Mouse (Mus musculus) intestine, postnatal 0 days (tissue): ENCODE data around the gene Mertk. TPM values are rescaled to one million over a fixed set of nuclear protein-coding genes. Genes with fewer than 3 reads are reported as not detected.
"Not testable (repeated sequence)": the region's sequence is repeated elsewhere in the genome, so short reads cannot be mapped to it uniquely, and the experiment has no call there.

Experiments
- ATAC-seq: fragments of 200-750 bp; cut with Nextera tagmentation; 2 replicates; pipeline ENCODE4 v1.8.0; 2017; ENCODE audit warnings: mild to moderate bottlenecking, moderate TSS enrichment, moderate library complexity
- H3K27ac ChIP-seq: fragments of 300-500 bp; sonication (generic); 2 replicates; pipeline ENCODE4 v1.5.1; 2014; ENCODE audit warnings: mild to moderate bottlenecking, low read depth, low read length, moderate library complexity
- H3K27me3 ChIP-seq: fragments of 300-500 bp; sonication (generic); replicated peaks from 2 replicates; pipeline ENCODE4 v1.6.1; 2014; ENCODE audit warnings: low read length, mixed read lengths; ENCODE audit not compliant: control insufficient read depth, insufficient read depth
- H3K36me3 ChIP-seq: fragments of 300-500 bp; sonication (generic); 2 replicates; pipeline ENCODE4 v1.6.1; 2014; ENCODE audit warnings: mild to moderate bottlenecking, moderate library complexity; ENCODE audit not compliant: control insufficient read depth, insufficient read depth
- H3K4me1 ChIP-seq: fragments of 300-500 bp; sonication (generic); replicated peaks from 2 replicates; pipeline ENCODE4 v1.6.1; 2014; ENCODE audit warnings: antibody characterized with exemption, low read length, mixed read lengths; ENCODE audit not compliant: control insufficient read depth, insufficient read depth
- H3K4me2 ChIP-seq: fragments of 300-500 bp; sonication (generic); replicated peaks from 2 replicates; pipeline ENCODE4 v1.6.1; 2014; ENCODE audit warnings: low read depth, mild to moderate bottlenecking, moderate library complexity
- H3K4me3 ChIP-seq: fragments of 300-500 bp; sonication (generic); 2 replicates; pipeline ENCODE4 v1.5.1; 2014; ENCODE audit warnings: low read depth, low read length
- H3K9ac ChIP-seq: fragments of 300-500 bp; sonication (generic); 2 replicates; pipeline ENCODE4 v1.6.1; 2014; ENCODE audit warnings: mild to moderate bottlenecking, low read depth, low read length
- H3K9me3 ChIP-seq: fragments of 300-500 bp; sonication (generic); 2 replicates; pipeline ENCODE4 v1.6.1; 2016; ENCODE audit warnings: mixed run types; ENCODE audit not compliant: control insufficient read depth
- CTCF ChIP-seq: sonication (generic); IDR thresholded peaks from 2 replicates; pipeline ENCODE4 v1.5.1; 2016; ENCODE audit warnings: low read depth, mild to moderate bottlenecking, control low read depth, antibody characterized with exemption, moderate library complexity
- WGBS: fragments of 180-500 bp; shearing (Covaris S2); extraction: QIAGEN DNeasy Blood & Tissue Kit; methylation state at CpG from one replicate; pipeline ENCODE4 v1.1.7; 2014; 5-methylcytosine and 5-hydroxymethylcytosine counted together
- polyA plus RNA-seq: library from polyadenylated mRNA; unstranded; fragments of >200 nt; fragmentation: Nextera tagmentation; extraction: Ambion mirVana; gene quantifications from 2 replicates; pipeline ENCODE4 v1.2.1, GENCODE M21; 2015

Gene Mertk
- polyA plus RNA-seq, 1 experiment from 2014 or later = 16.2 TPM

DNA sequence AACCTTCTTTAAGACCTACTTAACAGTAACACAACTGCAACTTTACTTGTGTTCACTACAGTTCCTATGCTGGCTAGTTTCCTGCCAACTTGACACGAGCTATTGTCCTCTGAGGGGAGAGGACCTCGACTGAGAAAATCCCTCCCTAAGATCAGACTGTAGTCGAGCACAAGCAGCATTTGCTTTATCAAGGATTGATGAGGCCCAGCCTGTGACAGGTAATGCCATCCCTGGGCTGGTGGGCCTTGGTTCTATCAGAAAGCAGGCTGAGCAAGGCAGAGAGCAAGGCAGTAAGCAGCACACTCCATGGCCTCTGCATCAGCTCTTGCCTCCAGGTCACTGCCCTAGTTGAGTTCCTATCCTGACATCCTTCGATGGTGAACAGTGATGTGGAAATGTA is 5.5 kb upstream of the Mertk start:
- ATAC-seq = no peak
- H3K27me3 ChIP-seq = no peaks in the 10 kb centered on the region
- no peak for TF ChIP-seq CTCF
- 78% methylated on average over 4 of the region's 4 CpGs for WGBS
- no peak overlapping the region for H3K27ac ChIP-seq
- no peak overlapping the region for H3K9ac ChIP-seq
- no peaks in the 10 kb centered on the region for H3K9me3 ChIP-seq
- H3K4me2 ChIP-seq = no peak overlapping the region
- 0 out of 2 replicates have a peak, but pooled peaks cover 6% of the 10 kb centered on the region for H3K4me1 ChIP-seq
- H3K36me3 ChIP-seq = no peaks in the 10 kb centered on the region
- no peak overlapping the region for H3K4me3 ChIP-seq

DNA sequence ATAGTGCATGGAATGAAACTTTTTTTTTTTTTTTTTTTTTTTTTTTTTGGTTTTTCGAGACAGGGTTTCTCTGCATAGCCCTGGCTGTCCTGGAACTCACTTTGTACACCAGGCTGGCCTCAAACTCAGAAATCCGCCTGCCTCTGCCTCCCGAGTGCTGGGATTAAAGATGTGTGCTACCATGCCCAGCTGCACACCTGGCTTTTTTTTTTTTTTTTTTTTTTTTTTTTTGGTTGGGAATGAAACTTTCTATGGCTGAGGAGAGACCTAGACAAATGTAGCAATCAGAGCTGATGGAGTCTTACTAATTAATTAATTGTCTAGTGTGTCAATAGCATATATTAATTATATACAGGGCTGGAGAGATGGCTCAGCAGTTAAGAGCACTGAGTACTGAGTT is 4.9 kb upstream of the Mertk start:
- H3K4me2 ChIP-seq, H3K27me3 ChIP-seq, H3K27ac ChIP-seq, H3K4me3 ChIP-seq, H3K9me3 ChIP-seq, H3K36me3 ChIP-seq, H3K9ac ChIP-seq, H3K4me1 ChIP-seq, ATAC-seq: not testable (repeated sequence)
- 95% methylated on average over 3 of the region's 3 CpGs for WGBS

DNA sequence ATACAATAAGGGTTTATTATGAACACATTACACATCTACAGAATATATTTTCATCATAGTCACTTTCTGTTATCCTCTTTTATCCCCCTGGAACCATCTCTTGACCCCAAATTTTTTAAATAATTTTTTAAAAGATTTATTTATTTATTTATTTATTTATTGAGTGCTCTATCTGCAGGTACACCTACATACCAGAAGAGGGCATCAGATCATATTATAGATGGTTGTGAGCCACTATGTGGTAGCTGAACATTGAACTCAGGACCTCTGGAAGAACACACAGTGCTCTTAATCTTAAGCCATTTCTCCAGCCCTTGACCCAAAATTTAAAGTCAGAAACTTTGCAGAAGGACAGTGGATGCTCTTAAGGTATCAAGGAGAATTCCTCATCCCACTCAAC is 4.2 kb upstream of the Mertk start:
- Histone ChIP-seq H3K27ac (no peak overlapping the region), H3K4me1 (0 out of 2 replicates have a peak, but pooled peaks cover 6% of the 10 kb centered on the region), H3K9ac (no peak overlapping the region), H3K36me3 (no peaks in the 10 kb centered on the region), H3K4me2 (no peak overlapping the region), H3K27me3 (no peaks in the 10 kb centered on the region), H3K9me3 (no peaks in the 10 kb centered on the region), H3K4me3 (no peak overlapping the region)
- no peak for ATAC-seq
- TF ChIP-seq CTCF = peak; percentile 48

DNA sequence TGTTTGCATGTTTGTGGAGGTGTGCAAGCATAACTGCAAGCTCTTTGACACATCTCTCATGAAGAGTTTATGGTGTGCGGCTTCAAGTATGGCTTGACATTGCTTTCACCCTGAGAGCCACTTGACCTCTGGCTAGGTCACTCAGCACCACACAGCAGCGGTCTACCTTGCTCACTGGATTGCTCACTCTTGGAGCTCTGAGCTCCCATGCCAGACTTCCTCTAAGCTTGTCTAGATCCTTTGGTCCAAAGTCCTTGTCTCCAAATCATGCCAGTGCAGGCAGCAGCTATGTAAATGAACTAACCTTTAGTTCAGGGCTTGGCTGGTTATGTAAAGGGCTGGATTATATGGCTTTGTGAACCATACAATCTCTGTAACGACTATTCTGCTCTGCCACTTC is 2.3 kb upstream of the Mertk start:
- ATAC-seq = peak; percentile 72
- H3K4me2 ChIP-seq = no peak overlapping the region
- peak overlapping the region; percentile 41; the same call in 1 of the 2 replicates for H3K27ac ChIP-seq
- no peaks in the 10 kb centered on the region for H3K36me3 ChIP-seq
- no peak overlapping the region for H3K4me3 ChIP-seq
- TF ChIP-seq CTCF = no peak
- H3K9ac ChIP-seq = no peak overlapping the region
- 41% methylated on average over 3 of the region's 3 CpGs for WGBS
- H3K27me3 ChIP-seq = no peaks in the 10 kb centered on the region
- H3K9me3 ChIP-seq = no peaks in the 10 kb centered on the region
- H3K4me1 ChIP-seq = 0 out of 2 replicates have a peak, but pooled peaks cover 6% of the 10 kb centered on the region

DNA sequence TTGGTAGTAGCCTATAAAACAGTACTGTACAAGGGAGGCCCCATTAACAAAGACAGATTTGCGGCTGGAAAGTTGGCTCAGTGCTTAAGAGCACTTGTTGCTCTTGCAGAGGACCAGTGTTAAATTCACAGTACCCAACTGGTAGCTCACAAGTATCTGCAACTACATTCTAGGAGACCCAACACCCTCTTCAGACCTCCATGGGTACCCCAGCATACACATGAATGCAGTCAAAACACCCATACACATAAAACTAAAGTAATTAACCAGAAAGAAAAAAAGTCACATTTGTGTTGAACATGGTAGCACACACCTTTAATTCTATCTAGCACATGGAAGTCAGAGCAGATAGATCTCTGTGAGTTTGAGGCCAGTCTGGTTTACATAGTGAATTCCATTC is 1.7 kb upstream of the Mertk start:
- no peaks in the 10 kb centered on the region for H3K36me3 ChIP-seq
- no peak overlapping the region for H3K4me3 ChIP-seq
- peak overlapping the region; percentile 51 for H3K27ac ChIP-seq
- H3K9me3 ChIP-seq = no peaks in the 10 kb centered on the region
- no peak overlapping the region for H3K9ac ChIP-seq
- no peak for TF ChIP-seq CTCF
- WGBS = 72% methylated on average over 1 of the region's 1 CpGs
- H3K27me3 ChIP-seq = no peaks in the 10 kb centered on the region
- no peak for ATAC-seq
- H3K4me2 ChIP-seq = no peak overlapping the region
- 0 out of 2 replicates have a peak, but pooled peaks cover 6% of the 10 kb centered on the region for H3K4me1 ChIP-seq

DNA sequence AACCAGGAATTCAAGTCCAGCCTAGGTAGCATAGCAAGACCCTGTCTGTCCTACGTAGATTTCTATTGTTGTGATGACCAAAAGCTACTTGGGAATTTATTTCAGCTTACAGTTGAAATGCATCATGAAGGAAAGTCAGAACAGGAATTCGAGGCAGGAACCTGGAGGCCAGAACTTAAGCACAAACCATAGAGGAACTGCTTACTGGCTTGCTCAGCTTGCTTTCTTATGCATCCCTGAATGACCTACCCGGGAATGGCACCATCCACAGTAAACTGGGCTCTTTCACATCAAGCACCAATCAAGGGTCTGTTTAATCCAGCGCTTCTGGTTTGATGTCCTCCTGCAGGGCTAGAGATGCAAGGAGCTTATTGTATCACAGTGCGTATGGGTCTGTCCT is 1.2 kb upstream of the Mertk start:
- H3K36me3 ChIP-seq = no peaks in the 10 kb centered on the region
- no peaks in the 10 kb centered on the region for H3K27me3 ChIP-seq
- peak overlapping the region; percentile 8; the same call in 1 of the 2 replicates for H3K9ac ChIP-seq
- no peak for TF ChIP-seq CTCF
- H3K27ac ChIP-seq = peak overlapping the region; percentile 95; the same call in 1 of the 2 replicates
- ATAC-seq = no peak
- peak overlapping the region; percentile 77; the same call in 1 of the 2 replicates for H3K4me3 ChIP-seq
- H3K4me2 ChIP-seq = peak overlapping the region; percentile 77
- H3K4me1 ChIP-seq = 0 out of 2 replicates have a peak, but pooled peaks cover 6% of the 10 kb centered on the region
- no peaks in the 10 kb centered on the region for H3K9me3 ChIP-seq
- 45% methylated on average over 5 of the region's 5 CpGs for WGBS

DNA sequence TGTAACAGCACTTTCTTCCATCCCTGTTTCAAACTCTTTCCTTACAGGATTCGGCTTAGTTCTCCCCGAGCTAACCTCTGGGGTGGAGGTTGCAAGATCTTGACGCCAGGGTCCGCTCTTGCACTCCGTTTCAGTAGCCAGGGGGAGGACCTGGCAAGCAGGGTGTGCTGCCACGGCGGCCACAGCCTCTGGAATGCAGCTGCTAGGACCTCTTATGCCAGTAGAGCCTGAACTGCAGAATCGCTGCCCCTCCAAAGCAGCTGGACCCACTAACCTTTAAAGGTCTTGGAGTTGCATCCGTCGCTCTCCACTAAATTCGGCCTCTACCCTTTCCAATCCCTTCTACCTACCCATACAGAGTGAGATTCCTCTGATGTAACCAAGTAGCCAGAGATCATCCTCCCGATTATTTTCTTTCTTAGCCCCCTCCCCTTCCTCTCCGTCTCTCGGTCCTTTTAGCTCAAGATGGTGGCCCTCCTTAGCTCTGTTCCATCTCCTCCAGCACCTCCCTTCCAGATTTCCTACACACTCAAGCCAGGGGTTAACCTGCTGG is 540 bp upstream of the Mertk start:
- peak overlapping the region; percentile 77 for H3K4me3 ChIP-seq
- peak overlapping the region; percentile 86 for H3K9ac ChIP-seq
- no peaks in the 10 kb centered on the region for H3K36me3 ChIP-seq
- 0 out of 2 replicates have a peak, but pooled peaks cover 6% of the 10 kb centered on the region for H3K4me1 ChIP-seq
- no peaks in the 10 kb centered on the region for H3K9me3 ChIP-seq
- peak overlapping the region; percentile 77 for H3K4me2 ChIP-seq
- TF ChIP-seq CTCF = peak; percentile 96
- WGBS = 0% methylated on average over 14 of the region's 14 CpGs
- peak overlapping the region; percentile 95 for H3K27ac ChIP-seq
- H3K27me3 ChIP-seq = no peaks in the 10 kb centered on the region
- peak; percentile 79 for ATAC-seq
